Mouse (Mus musculus) cerebellum, adult (tissue): ENCODE results near the gene Ndufa10.

ENCODE experiments used
- ATAC-seq: cut with Nextera tagmentation; 2 replicates; pipeline ENCODE4 v1.9.2; 2017; ENCODE audit warnings: mild to moderate bottlenecking, moderate library complexity, mixed read lengths; ENCODE audit not compliant: insufficient number of reproducible peaks, low FRiP score, low TSS enrichment

Gene Ndufa10

GRCm38 (mm10) chr1:92432791-92433190 is 40.9 kb downstream of the Ndufa10 start:
- ATAC-seq, result no peak

- ATAC-seq, result no peak
These were observed 41.6 kb downstream of the Ndufa10 start for GRCm38 (mm10) chr1:92432098-92432497.

- ATAC-seq, result no peak
These were observed 42.2 kb downstream of the Ndufa10 start for GRCm38 (mm10) chr1:92431420-92431819.

- ATAC-seq, result no peak
These were observed 42.7 kb downstream of the Ndufa10 start for GRCm38 (mm10) chr1:92430991-92431390.

- ATAC-seq, result no peak
These were observed 48.9 kb downstream of the Ndufa10 start for GRCm38 (mm10) chr1:92424714-92425113.

- ATAC-seq, result no peak
These were observed 68.5 kb downstream of the Ndufa10 start for GRCm38 (mm10) chr1:92405131-92405530.

GRCm38 (mm10) chr1:92400556-92400955 is 73.1 kb downstream of the Ndufa10 start:
- ATAC-seq, result no peak

GRCm38 (mm10) chr1:92398601-92399000 is 75.1 kb downstream of the Ndufa10 start:
- ATAC-seq, result no peak

GRCm38 (mm10) chr1:92397511-92398051 is 76.1 kb downstream of the Ndufa10 start:
- ATAC-seq, result no peak

GRCm38 (mm10) chr1:92394279-92394678 is 79.4 kb downstream of the Ndufa10 start:
- no peak for ATAC-seq

- ATAC-seq, result no peak
These were observed 80.5 kb downstream of the Ndufa10 start for GRCm38 (mm10) chr1:92393166-92393565.
